Mouse (Mus musculus) limb, embryonic 13.5 days (tissue): Measurements from ENCODE around the gene Txndc17. TPM values are rescaled to one million over a fixed set of nuclear protein-coding genes. Genes with fewer than 3 reads are reported as not detected.

Experiments used
- ATAC-seq: fragments of 200-750 bp; cut with Nextera tagmentation; 2 replicates; pipeline ENCODE4 v1.8.0; 2017; ENCODE audit warnings: low read depth, moderate number of reproducible peaks, moderate TSS enrichment; ENCODE audit not compliant: low FRiP score
- H3K27ac ChIP-seq: fragments of 300-500 bp; sonication (generic); 2 replicates; pipeline ENCODE4 v1.5.1; 2015; ENCODE audit warnings: inconsistent platforms, mild to moderate bottlenecking, moderate library complexity
- H3K27me3 ChIP-seq: fragments of 300-500 bp; sonication (generic); 2 replicates; pipeline ENCODE4 v1.6.1; 2015; ENCODE audit warnings: mild to moderate bottlenecking, inconsistent platforms
- H3K36me3 ChIP-seq: fragments of 300-500 bp; sonication (generic); 2 replicates; pipeline ENCODE4 v1.6.1; 2015; ENCODE audit warnings: inconsistent platforms, mild to moderate bottlenecking, moderate library complexity
- H3K4me1 ChIP-seq: fragments of 300-500 bp; sonication (generic); 2 replicates; pipeline ENCODE4 v1.6.1; 2015; ENCODE audit warnings: inconsistent platforms
- H3K4me2 ChIP-seq: fragments of 300-500 bp; sonication (generic); replicated peaks from 2 replicates; pipeline ENCODE4 v1.6.1; 2015; ENCODE audit warnings: inconsistent platforms, mild to moderate bottlenecking, moderate library complexity
- H3K4me3 ChIP-seq: fragments of 300-500 bp; sonication (generic); 2 replicates; pipeline ENCODE4 v1.5.1; 2015; ENCODE audit warnings: moderate library complexity, mild to moderate bottlenecking, inconsistent platforms
- H3K9ac ChIP-seq: fragments of 300-500 bp; sonication (generic); 2 replicates; pipeline ENCODE4 v1.6.1; 2015; ENCODE audit warnings: mild to moderate bottlenecking, inconsistent platforms
- H3K9me3 ChIP-seq: fragments of 300-500 bp; sonication (generic); 2 replicates; pipeline ENCODE4 v1.6.1; 2016; ENCODE audit warnings: inconsistent platforms
- WGBS: fragments of 180-500 bp; shearing (Covaris S2); methylation state at CpG from one replicate; pipeline ENCODE4 v1.1.7; 2015; 5-methylcytosine and 5-hydroxymethylcytosine counted together
- polyA plus RNA-seq: library from polyadenylated mRNA; unstranded; fragments of >200 nt; fragmentation: Nextera tagmentation; extraction: Ambion mirVana; gene quantifications from 2 replicates; pipeline ENCODE4 v1.2.1, GENCODE M21; 2015

The Txndc17 gene
- polyA plus RNA-seq, 1 experiment from 2014 or later = 229 TPM

DNA sequence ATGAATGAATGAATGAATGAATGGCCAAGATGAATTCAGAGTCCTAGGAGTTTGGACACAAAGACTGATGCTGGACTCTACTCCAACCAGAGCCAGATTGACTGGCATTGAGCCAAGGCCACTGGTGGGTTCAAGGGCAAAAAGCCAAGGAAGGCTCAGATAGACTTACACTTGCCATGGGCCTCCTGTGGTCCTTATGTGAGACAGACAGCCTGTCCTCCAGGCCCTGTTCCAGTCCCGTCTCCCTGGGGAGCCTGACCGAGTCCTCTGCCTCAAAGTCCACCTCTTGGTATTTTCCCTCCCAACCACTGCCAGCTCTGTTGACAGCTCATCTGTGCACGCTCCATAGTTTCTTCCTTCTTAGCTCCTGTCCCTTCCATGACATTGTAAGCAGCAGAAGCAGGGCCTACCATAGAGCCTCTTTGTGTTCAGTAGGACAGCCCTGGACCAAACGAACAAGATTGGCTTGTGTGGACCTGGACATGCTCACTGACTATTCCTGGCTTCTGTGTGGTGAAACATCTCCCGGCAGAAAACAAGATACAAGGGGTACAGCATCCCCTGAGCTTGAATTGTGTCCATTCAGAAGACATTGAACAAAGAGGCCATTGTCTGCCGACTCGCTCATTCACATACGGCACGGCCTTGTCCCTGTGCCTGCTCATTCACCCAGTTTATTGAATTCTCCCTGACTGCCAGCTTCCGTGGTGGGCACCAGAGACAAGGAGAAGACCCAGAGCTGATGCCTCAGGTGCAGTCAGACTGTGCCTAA lies 18.9 kb downstream of the Txndc17 start:
- WGBS = 76% methylated on average over 10 of the region's 10 CpGs
- no peak overlapping the region for H3K4me2 ChIP-seq
- H3K9ac ChIP-seq = no peak overlapping the region
- H3K9me3 ChIP-seq = no peaks in the 10 kb centered on the region
- no peaks in the 10 kb centered on the region for H3K36me3 ChIP-seq
- no peaks in the 10 kb centered on the region for H3K27me3 ChIP-seq
- no peaks in the 10 kb centered on the region for H3K4me1 ChIP-seq
- no peak overlapping the region for H3K4me3 ChIP-seq
- ATAC-seq = no peak
- H3K27ac ChIP-seq = no peak overlapping the region

DNA sequence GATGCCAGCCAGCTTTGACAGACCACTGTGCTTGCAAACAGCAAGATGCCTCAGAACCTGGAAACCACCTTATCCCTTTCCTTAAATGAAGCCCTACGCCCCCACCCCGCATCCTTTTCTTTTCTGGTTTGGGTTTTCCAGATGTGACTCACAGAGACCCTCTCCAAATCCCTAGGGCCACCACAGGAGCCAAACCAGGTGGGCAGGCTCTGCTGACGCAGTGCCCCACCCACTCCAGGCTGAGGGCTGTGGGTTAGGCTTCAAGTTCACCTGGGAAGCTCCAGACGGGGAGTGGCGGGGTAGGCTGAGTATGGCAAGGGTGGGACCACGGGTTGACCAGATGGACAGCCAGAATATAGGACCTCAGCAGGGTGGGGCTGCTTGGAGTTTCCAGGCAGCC lies 19.6 kb downstream of the Txndc17 start:
- Histone ChIP-seq H3K36me3 (no peaks in the 10 kb centered on the region), H3K9me3 (no peaks in the 10 kb centered on the region), H3K27ac (no peak overlapping the region), H3K4me3 (no peak overlapping the region), H3K4me1 (no peaks in the 10 kb centered on the region), H3K27me3 (no peaks in the 10 kb centered on the region), H3K4me2 (no peak overlapping the region), H3K9ac (no peak overlapping the region)
- WGBS = 79% methylated on average over 6 of the region's 6 CpGs
- no peak for ATAC-seq

DNA sequence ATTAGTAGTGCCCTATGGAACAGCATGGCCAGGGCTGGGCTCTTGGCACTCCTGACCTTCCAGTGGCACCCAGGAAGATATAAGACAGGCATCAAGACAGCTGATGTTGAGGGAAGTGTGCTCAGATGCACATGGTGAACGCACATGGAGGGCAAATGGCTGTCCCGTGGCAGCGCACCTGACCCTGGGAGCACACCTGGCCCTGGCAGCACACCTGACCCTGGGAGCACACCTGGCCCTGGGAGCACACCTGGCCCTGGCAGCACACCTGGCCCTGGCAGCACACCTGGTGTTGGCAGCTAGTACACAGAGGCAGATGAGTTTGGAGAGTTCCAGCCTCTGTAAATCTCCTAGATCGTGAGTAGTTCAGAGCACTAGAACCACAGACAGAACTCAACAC lies 21.2 kb downstream of the Txndc17 start:
- no peak for ATAC-seq

DNA sequence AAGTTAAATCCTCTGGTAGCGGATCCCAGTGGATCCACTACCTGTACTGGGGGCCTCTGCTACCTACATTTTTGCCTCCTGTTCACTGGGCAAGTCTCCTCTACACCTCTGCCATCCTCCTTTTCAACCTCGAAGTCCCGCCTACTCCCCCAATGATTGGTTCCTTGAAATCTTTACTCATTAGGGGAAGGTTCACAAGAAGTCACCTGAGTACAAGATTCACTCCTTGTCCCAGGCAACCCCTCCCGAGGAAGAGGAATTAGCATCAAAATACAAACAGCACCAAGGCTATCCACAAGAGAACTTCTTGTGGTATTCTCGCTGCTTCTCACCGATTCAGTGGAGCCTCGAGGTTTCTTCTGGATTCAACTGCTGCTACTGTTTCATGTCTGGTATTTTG lies 24.7 kb downstream of the Txndc17 start:
- Histone ChIP-seq H3K27me3 (no peaks in the 10 kb centered on the region), H3K4me1 (no peaks in the 10 kb centered on the region), H3K9me3 (no peaks in the 10 kb centered on the region), H3K27ac (no peak overlapping the region), H3K4me2 (no peak overlapping the region), H3K36me3 (no peaks in the 10 kb centered on the region), H3K4me3 (no peak overlapping the region), H3K9ac (no peak overlapping the region)
- ATAC-seq = no peak
- 80% methylated on average over 7 of the region's 7 CpGs for WGBS

More for the DNA sequence above, 21.2 kb downstream of the Txndc17 start:
- Histone ChIP-seq H3K4me2 (no peak overlapping the region), H3K9me3 (no peaks in the 10 kb centered on the region), H3K4me3 (no peak overlapping the region), H3K9ac (no peak overlapping the region), H3K27me3 (no peaks in the 10 kb centered on the region), H3K27ac (no peak overlapping the region), H3K4me1 (no peaks in the 10 kb centered on the region), H3K36me3 (no peaks in the 10 kb centered on the region)
- 87% methylated on average over 4 of the region's 4 CpGs for WGBS

DNA sequence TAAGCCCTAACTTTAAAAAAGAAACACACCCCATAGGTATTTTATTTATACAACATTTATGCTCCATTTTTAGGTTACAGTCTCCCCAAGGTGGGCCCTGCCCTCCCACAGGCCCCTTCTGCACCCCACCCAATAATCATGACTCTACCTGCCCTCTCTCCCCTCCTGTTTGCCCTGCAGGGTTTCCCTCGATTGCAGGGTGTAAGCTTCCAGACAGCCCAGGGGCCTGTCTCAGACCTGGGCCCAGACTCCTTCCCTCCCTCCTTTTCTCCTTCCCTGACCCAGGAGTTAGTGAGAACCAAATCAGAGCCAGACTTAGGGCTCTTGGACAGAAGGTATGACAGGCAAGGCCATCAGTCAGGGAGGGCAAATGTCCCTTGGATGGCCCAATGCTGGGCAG lies 25.6 kb downstream of the Txndc17 start:
- Histone ChIP-seq H3K9ac (no peak overlapping the region), H3K4me3 (no peak overlapping the region), H3K9me3 (no peaks in the 10 kb centered on the region), H3K27ac (no peak overlapping the region), H3K27me3 (no peaks in the 10 kb centered on the region), H3K36me3 (no peaks in the 10 kb centered on the region), H3K4me1 (no peaks in the 10 kb centered on the region), H3K4me2 (no peak overlapping the region)
- WGBS = 57% methylated on average over 1 of the region's 1 CpGs
- ATAC-seq = no peak

DNA sequence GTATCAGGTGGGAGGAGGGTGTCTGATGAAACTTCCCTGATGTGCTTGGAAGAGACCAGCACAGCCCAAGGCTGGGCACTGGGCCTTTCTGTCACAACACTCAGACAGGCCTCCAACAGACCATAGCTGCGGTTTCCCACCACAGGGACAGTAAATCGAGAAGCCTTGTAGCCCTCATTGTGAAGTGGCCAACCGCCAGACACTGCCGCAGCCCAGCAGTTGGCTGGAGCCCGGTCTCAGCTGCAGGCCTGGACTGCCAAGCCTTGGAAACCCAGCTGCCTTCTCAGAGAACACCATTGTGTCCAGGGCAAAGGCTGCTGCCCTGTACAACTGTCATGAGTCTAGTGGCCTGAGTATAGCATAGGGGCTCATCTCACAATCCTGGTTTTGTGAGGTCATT lies 26.7 kb downstream of the Txndc17 start:
- Histone ChIP-seq H3K4me3 (no peak overlapping the region), H3K9ac (no peak overlapping the region), H3K36me3 (no peaks in the 10 kb centered on the region), H3K27me3 (no peaks in the 10 kb centered on the region), H3K9me3 (no peaks in the 10 kb centered on the region), H3K4me1 (no peaks in the 10 kb centered on the region), H3K27ac (no peak overlapping the region), H3K4me2 (no peak overlapping the region)
- 60% methylated on average over 5 of the region's 5 CpGs for WGBS
- no peak for ATAC-seq

DNA sequence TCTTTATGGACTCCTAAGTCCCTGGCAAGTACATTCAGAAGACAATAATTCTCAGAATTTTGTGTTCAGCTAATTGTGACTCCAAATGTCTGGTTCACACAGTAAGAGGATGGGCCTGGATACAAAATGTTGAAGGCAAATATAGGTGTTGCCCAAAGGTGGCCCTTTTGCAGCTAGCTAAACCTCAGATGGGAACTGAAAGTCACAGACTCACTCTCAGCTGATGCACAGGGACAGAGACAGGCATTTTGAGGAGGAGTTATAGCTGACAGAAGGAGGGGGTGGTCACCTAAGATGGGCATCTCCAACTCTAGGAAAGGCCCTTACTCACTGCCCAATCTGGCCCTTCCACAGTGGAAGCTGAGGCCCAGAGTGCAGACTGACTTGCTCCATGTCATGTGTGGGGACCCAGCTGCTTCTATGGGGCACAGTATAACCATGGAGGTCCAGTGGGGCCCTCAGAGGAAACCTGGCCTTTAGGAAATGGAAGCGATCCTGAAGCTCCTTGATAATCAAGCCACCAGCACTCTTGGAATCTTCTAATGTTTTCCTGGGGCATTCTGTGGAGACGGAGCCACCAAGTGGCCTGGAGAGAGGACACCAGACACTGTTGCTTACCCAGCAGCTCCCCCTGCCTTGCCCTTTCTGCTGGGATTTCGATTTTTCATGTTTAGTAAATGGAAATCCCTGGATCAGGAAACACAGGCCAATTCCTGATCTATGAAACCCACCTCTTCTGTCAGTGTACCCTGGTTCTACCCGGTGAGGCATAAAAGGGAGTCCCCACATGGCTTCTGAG lies 32.9 kb downstream of the Txndc17 start:
- H3K4me3 ChIP-seq = no peak overlapping the region
- no peaks in the 10 kb centered on the region for H3K36me3 ChIP-seq
- ATAC-seq = no peak
- H3K27me3 ChIP-seq = no peaks in the 10 kb centered on the region
- H3K9ac ChIP-seq = no peak overlapping the region
- no peaks in the 10 kb centered on the region for H3K9me3 ChIP-seq
- no peaks in the 10 kb centered on the region for H3K4me1 ChIP-seq
- no peak overlapping the region for H3K4me2 ChIP-seq
- WGBS = 73% methylated on average over 4 of the region's 4 CpGs
- no peak overlapping the region for H3K27ac ChIP-seq

DNA sequence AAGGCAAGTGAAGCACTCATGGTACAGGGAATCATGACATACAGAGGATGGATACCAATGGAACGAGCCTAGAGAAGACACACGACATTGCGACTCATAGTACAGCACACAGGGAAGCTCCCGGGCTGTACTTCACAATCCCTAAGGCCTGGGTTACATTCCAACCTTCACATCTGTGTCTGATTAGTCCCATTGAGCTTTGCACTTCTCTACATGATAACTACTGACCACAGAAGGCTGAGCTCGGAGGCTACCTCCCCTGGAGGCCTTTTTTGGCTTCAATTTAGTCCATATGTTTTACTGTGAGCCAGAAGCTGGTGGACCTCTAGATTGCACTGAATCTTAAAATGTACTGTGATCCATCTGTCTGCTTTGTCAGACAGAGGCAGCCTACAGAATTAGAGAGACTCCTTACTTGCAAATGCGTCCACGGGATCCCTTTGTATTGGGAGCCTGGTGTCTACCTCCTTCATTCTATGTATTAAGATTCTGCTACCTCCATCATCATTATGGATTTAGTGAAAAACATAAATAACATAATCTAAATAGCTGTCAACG lies 37.9 kb downstream of the Txndc17 start:
- Histone ChIP-seq H3K27me3 (peaks cover 6% of the 10 kb centered on the region; the same call in 1 of the 2 replicates), H3K4me1 (no peaks in the 10 kb centered on the region), H3K4me2 (no peak overlapping the region), H3K27ac (no peak overlapping the region), H3K36me3 (no peaks in the 10 kb centered on the region), H3K4me3 (no peak overlapping the region), H3K9me3 (no peaks in the 10 kb centered on the region), H3K9ac (no peak overlapping the region)
- no peak for ATAC-seq
- 49% methylated on average over 8 of the region's 8 CpGs for WGBS

DNA sequence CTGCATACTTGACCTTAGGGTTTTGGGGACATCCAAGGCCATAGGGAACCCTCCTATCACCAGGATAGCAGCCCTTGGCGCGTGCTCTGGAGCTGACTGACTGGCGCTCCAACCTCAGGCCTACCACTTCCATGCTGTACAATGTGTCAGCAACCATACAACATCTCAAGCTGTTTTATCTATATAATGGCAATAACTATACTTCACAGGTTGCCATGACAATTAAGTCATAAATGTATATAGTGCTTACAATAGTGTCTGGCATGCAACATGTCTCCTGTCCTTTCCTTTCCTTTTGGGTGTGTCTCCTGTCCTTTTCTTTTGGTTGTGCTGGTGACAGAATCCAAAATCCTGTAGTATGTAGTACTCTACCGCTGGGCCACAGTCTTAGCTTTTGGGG lies 48.3 kb downstream of the Txndc17 start:
- H3K9me3 ChIP-seq = no peaks in the 10 kb centered on the region
- no peak for ATAC-seq
- H3K9ac ChIP-seq = no peak overlapping the region
- H3K36me3 ChIP-seq = no peaks in the 10 kb centered on the region
- no peak overlapping the region for H3K4me3 ChIP-seq
- no peaks in the 10 kb centered on the region for H3K4me1 ChIP-seq
- 89% methylated on average over 4 of the region's 4 CpGs for WGBS
- no peak overlapping the region for H3K27ac ChIP-seq
- H3K27me3 ChIP-seq = 0 out of 2 replicates have a peak, but pooled peaks cover under 1% of the 10 kb centered on the region
- no peak overlapping the region for H3K4me2 ChIP-seq

DNA sequence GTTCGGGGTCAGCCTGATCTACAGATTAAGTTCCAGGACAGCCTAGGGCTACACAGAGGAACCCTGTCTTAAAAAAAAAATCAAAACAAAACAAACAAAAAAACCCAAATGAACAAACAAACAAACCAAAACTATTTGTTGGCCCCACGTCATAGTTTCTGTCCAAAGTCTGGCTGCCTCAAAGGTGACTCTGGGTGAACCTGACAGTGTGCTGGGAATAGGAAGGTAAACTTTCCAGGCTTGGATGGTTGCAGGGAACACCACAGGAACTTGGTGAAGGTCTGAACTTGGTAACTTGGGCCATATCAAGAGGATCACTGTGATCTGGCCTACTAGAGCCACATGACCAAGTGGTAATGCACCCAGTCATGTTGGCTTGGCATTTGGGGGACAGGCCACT lies 49.1 kb downstream of the Txndc17 start:
- Histone ChIP-seq H3K9me3 (no peaks in the 10 kb centered on the region), H3K36me3 (no peaks in the 10 kb centered on the region), H3K4me1 (no peaks in the 10 kb centered on the region), H3K27me3 (no peaks in the 10 kb centered on the region), H3K27ac (no peak overlapping the region), H3K9ac (no peak overlapping the region), H3K4me3 (no peak overlapping the region), H3K4me2 (no peak overlapping the region)
- ATAC-seq = no peak
- 80% methylated on average over 2 of the region's 2 CpGs for WGBS
